Mouse (Mus musculus) embryonic fibroblast, embryonic 13.5 days (primary cell): ENCODE results near the gene Sap25. TPM values are rescaled to one million over a fixed set of nuclear protein-coding genes. Genes with fewer than 3 reads are reported as not detected.

ENCODE experiments used
- H3K27ac ChIP-seq: 2 replicates; pipeline ENCODE4 v1.5.1; 2012; ENCODE audit warnings: low read length, control low read depth, inconsistent platforms; ENCODE audit not compliant: insufficient read depth
- H3K4me1 ChIP-seq: 2 replicates; pipeline ENCODE4 v1.6.1; 2011; ENCODE audit warnings: low read length; ENCODE audit not compliant: control insufficient read depth, insufficient read depth
- H3K4me3 ChIP-seq: 2 replicates; pipeline ENCODE4 v1.5.1; 2011; ENCODE audit warnings: mild to moderate bottlenecking, control low read depth, low read length; ENCODE audit not compliant: insufficient read depth
- CTCF ChIP-seq: IDR thresholded peaks from 2 replicates; pipeline ENCODE4 v1.5.1; 2011; ENCODE audit warnings: mild to moderate bottlenecking, control low read depth, low read length, moderate library complexity, borderline replicate concordance; ENCODE audit not compliant: insufficient read depth
- POLR2A ChIP-seq: IDR thresholded peaks from 2 replicates; pipeline ENCODE4 v1.6.1; 2011; ENCODE audit warnings: low read depth, mild to moderate bottlenecking, control low read depth, low read length, moderate library complexity
- polyA plus RNA-seq: library from polyadenylated mRNA; stranded (reverse); fragments of >200 nt; gene quantifications from 2 replicates; pipeline ENCODE4 v1.2.4, GENCODE M21; 2011; ENCODE audit warnings: low read depth; ENCODE audit not compliant: missing spikeins, insufficient read length

The Sap25 gene
- polyA plus RNA-seq, 1 experiment = 3.4 TPM

GRCm38 (mm10) chr5:137689974-137690373 lies 48.8 kb downstream of the Sap25 start:
- Histone ChIP-seq H3K4me3 (no peak overlapping the region), H3K27ac (no peak overlapping the region), H3K4me1 (no peaks in the 10 kb centered on the region)
- TF ChIP-seq POLR2A (no peak), CTCF (no peak)

- no peaks in the 10 kb centered on the region for H3K4me1 ChIP-seq
- no peak for TF ChIP-seq POLR2A
- TF ChIP-seq CTCF = no peak
- H3K27ac ChIP-seq = no peak overlapping the region
- H3K4me3 ChIP-seq = no peak overlapping the region
These were observed 49.4 kb downstream of the Sap25 start for GRCm38 (mm10) chr5:137690531-137690930.

- Histone ChIP-seq H3K27ac (no peak overlapping the region), H3K4me1 (no peaks in the 10 kb centered on the region), H3K4me3 (no peak overlapping the region)
- TF ChIP-seq POLR2A = no peak
- no peak for TF ChIP-seq CTCF
These were observed 50.7 kb downstream of the Sap25 start for GRCm38 (mm10) chr5:137691881-137692280.

Other genes with a start within 250 kb of the Sap25 start
- gene Zan, start 164.3 kb upstream of the Sap25 start, polyA plus RNA-seq = 0.19 and 0.37 TPM in 2 replicates
- gene Pop7, start 138.8 kb upstream of the Sap25 start, polyA plus RNA-seq = 14.6 and 16.8 TPM in 2 replicates
- gene Gigyf1, start 122.8 kb upstream of the Sap25 start, polyA plus RNA-seq = 12.1 and 17.7 TPM in 2 replicates
- gene Epo, start 108.1 kb upstream of the Sap25 start, polyA plus RNA-seq = not detected in 2 replicates
- 358 and 390 TPM in 2 replicates for gene Gnb2, start 107.8 kb upstream of the Sap25 start, polyA plus RNA-seq
- not detected in 2 replicates for gene Actl6b, start 87.8 kb upstream of the Sap25 start, polyA plus RNA-seq
- gene Tfr2, start 71.5 kb upstream of the Sap25 start, polyA plus RNA-seq = 0.67 and 0.68 TPM in 2 replicates
- 35.4 and 41.3 TPM in 2 replicates for gene Mospd3, start 40.3 kb upstream of the Sap25 start, polyA plus RNA-seq
- 732 and 740 TPM in 2 replicates for gene Pcolce, start 27.6 kb upstream of the Sap25 start, polyA plus RNA-seq
- 0.60 and 0.67 TPM in 2 replicates for gene Fbxo24, start 12.3 kb upstream of the Sap25 start, polyA plus RNA-seq
- gene Lrch4, start 12.2 kb upstream of the Sap25 start, polyA plus RNA-seq = 17.5 and 29.1 TPM in 2 replicates
- gene Gm20605, start 12.2 kb upstream of the Sap25 start, polyA plus RNA-seq = 3.0 and 3.5 TPM in 2 replicates
- gene Irs3, start 4.4 kb downstream of the Sap25 start, polyA plus RNA-seq = 0.22 and 0.37 TPM in 2 replicates
- gene Agfg2, start 43.4 kb downstream of the Sap25 start, polyA plus RNA-seq = 15.1 and 22.0 TPM in 2 replicates
- gene Nyap1, start 100.3 kb downstream of the Sap25 start, polyA plus RNA-seq = 5.7 and 7.0 TPM in 2 replicates
- gene Tsc22d4, start 104.4 kb downstream of the Sap25 start, polyA plus RNA-seq = 66.6 and 71.5 TPM in 2 replicates
- 11.5 and 14.6 TPM in 2 replicates for gene Ppp1r35, start 137.5 kb downstream of the Sap25 start, polyA plus RNA-seq
- gene Mepce, start 146.3 kb downstream of the Sap25 start, polyA plus RNA-seq = 27.7 and 34.8 TPM in 2 replicates
- gene Zcwpw1, start 146.5 kb downstream of the Sap25 start, polyA plus RNA-seq = 3.5 and 7.1 TPM in 2 replicates
- gene Pilra, start 194.9 kb downstream of the Sap25 start, polyA plus RNA-seq = 0.53 TPM in 1 of 2 replicates, not detected in the other
- not detected in 2 replicates for gene Pilrb1, start 216.8 kb downstream of the Sap25 start, polyA plus RNA-seq
- gene Pilrb2, start 230.5 kb downstream of the Sap25 start, polyA plus RNA-seq = not detected in 2 replicates